Mouse (Mus musculus) ES-E14 (cell line): ENCODE data around the gene Hsfy2. TPM values are rescaled to one million over a fixed set of nuclear protein-coding genes. Genes with fewer than 3 reads are reported as not detected.

ENCODE experiments used
- DNase-seq: peaks from one replicate; pipeline ENCODE4 v3.0.0-alpha.2; 2013; ENCODE audit warnings: low read depth, low spot score
- H3K27ac ChIP-seq: 2 replicates; pipeline ENCODE4 v1.5.1; 2012; ENCODE audit warnings: low read depth, mild to moderate bottlenecking, low read length, moderate library complexity, mixed read lengths; ENCODE audit not compliant: poor library complexity, insufficient read depth, severe bottlenecking
- H3K36me3 ChIP-seq: 2 replicates; pipeline ENCODE4 v1.6.1; 2012; ENCODE audit warnings: mild to moderate bottlenecking, low read length, moderate library complexity, mixed read lengths; ENCODE audit not compliant: control insufficient read depth, poor library complexity, insufficient read depth, severe bottlenecking
- H3K4me1 ChIP-seq, 2 experiments: fragments of 150-350 bp in 1 of 2; sonication (generic) in 1 of 2; 2 replicates each; pipeline ENCODE4 v1.6.1; 2012; ENCODE audit warnings: low read length in 2 of 2, mild to moderate bottlenecking in 1 of 2, mixed read lengths in 1 of 2; ENCODE audit not compliant: control insufficient read depth in 2 of 2, insufficient read depth in 2 of 2, poor library complexity in 1 of 2
- H3K4me3 ChIP-seq, 2 experiments: fragments of 150-350 bp in 1 of 2; sonication (generic) in 1 of 2; 2 replicates each; pipeline ENCODE4 v1.5.1; 2012; ENCODE audit warnings: low read length in 2 of 2, low read depth in 1 of 2, mild to moderate bottlenecking in 1 of 2, mixed read lengths in 1 of 2; ENCODE audit not compliant: insufficient read depth in 1 of 2, poor library complexity in 1 of 2, severe bottlenecking in 1 of 2
- H3K9ac ChIP-seq: 2 replicates; pipeline ENCODE4 v1.6.1; 2012; ENCODE audit warnings: low read depth, mild to moderate bottlenecking, low read length, mixed read lengths; ENCODE audit not compliant: poor library complexity, insufficient read depth, severe bottlenecking
- H3K9me3 ChIP-seq: fragments of 150-350 bp; sonication (generic); 2 replicates; pipeline ENCODE4 v1.6.1; 2012; ENCODE audit warnings: low read depth, mild to moderate bottlenecking, low read length; ENCODE audit not compliant: control insufficient read depth, insufficient read depth
- CHD2 ChIP-seq: IDR thresholded peaks from 2 replicates; pipeline ENCODE4 v1.6.1; 2014; ENCODE audit warnings: mild to moderate bottlenecking, low read depth, low read length, inconsistent platforms
- HCFC1 ChIP-seq: IDR thresholded peaks from 2 replicates; pipeline ENCODE4 v1.6.1; 2012; ENCODE audit warnings: low read length, inconsistent platforms, borderline replicate concordance; ENCODE audit not compliant: insufficient read depth
- MAFK ChIP-seq: IDR thresholded peaks from 2 replicates; pipeline ENCODE4 v1.6.1; 2014; ENCODE audit warnings: mild to moderate bottlenecking, low read depth, low read length, inconsistent platforms; ENCODE audit not compliant: insufficient read depth
- ZC3H11A ChIP-seq: IDR thresholded peaks from 2 replicates; pipeline ENCODE4 v1.6.1; 2012; ENCODE audit warnings: low read depth, mild to moderate bottlenecking, inconsistent platforms, low read length, borderline replicate concordance
- ZNF384 ChIP-seq: IDR thresholded peaks from 2 replicates; pipeline ENCODE4 v1.6.1; 2012; ENCODE audit warnings: low read depth, low read length, inconsistent platforms
- in situ Hi-C, 2 experiments: fragments of 600-800 bp; cut with MboI; formaldehyde crosslinking; loops; one replicate each; pipeline ENCODE4 v1.15.1; 2025; ENCODE audit warnings: low sequenced_read_pairs in 2 of 2, inconsistent platforms in 1 of 2; ENCODE audit not compliant: unreplicated experiment in 2 of 2
- total RNA-seq: library from RNA; depleted of rRNA; stranded (reverse); fragments of 300-350 nt; gene quantifications from 2 replicates; pipeline ENCODE4 v1.2.3, GENCODE M21; 2012

Gene Hsfy2
- total RNA-seq, 1 experiment = not detected

DNA sequence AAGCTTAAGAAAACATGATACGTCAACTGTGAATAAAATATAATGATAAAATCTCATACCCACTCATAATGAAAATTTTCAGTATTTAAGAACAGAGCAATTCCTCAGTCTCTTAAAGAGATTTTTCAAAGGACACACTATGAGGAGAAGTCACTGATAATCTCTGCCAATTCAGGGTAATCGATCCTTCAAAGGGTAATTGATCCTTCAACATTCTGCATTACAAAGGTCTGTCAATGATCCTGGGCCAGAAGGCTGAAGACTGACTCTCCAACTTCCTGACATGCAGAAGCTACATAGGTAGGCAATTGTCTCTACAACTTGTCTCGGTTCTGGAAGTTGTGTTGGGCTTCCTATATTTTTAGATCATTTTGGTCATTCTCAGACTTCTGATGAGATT lies 12.9 kb downstream of the Hsfy2 start:
- Histone ChIP-seq H3K4me3 (no peak overlapping the region), H3K9ac (no peak overlapping the region), H3K36me3 (no peaks in the 10 kb centered on the region), H3K27ac (no peak overlapping the region), H3K9me3 (no peaks in the 10 kb centered on the region), H3K4me1 (no peaks in the 10 kb centered on the region)
- TF ChIP-seq ZNF384 (no peak), CHD2 (no peak), HCFC1 (no peak), MAFK (no peak)
- peak; percentile 20 for DNase-seq
- in situ Hi-C loops = no loop called here

DNA sequence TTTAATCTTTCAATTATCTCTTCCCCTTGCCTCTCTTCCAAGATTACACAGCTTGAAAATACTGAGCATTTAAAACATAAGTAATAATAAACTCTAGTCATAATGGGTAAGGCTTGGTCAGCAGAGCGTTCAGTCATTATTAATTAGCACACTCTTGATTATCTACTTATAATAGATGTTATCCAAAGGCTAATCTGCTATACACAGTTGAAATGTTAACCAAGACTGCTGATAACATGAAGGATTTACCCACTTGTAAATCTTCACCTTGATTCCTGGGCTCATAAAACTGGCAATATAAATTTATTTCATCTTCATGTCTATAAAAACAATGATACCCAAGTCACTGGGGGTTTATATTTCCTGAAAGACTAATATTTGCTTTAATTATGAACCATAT lies 24.9 kb downstream of the Hsfy2 start:
- no peak overlapping the region for H3K4me3 ChIP-seq
- H3K36me3 ChIP-seq = no peaks in the 10 kb centered on the region

More for the DNA sequence above, 24.9 kb downstream of the Hsfy2 start:
- DNase-seq = no peak
- Histone ChIP-seq H3K9me3 (no peaks in the 10 kb centered on the region), H3K27ac (no peak overlapping the region), H3K9ac (no peak overlapping the region), H3K4me1 (no peaks in the 10 kb centered on the region)
- TF ChIP-seq HCFC1 (no peak), MAFK (no peak), CHD2 (no peak), ZNF384 (no peak), ZC3H11A (no peak)
- in situ Hi-C loops = no loop called here
